Mouse (Mus musculus): ENCODE data around the gene Nol9.

Nol9 gene

DNA sequence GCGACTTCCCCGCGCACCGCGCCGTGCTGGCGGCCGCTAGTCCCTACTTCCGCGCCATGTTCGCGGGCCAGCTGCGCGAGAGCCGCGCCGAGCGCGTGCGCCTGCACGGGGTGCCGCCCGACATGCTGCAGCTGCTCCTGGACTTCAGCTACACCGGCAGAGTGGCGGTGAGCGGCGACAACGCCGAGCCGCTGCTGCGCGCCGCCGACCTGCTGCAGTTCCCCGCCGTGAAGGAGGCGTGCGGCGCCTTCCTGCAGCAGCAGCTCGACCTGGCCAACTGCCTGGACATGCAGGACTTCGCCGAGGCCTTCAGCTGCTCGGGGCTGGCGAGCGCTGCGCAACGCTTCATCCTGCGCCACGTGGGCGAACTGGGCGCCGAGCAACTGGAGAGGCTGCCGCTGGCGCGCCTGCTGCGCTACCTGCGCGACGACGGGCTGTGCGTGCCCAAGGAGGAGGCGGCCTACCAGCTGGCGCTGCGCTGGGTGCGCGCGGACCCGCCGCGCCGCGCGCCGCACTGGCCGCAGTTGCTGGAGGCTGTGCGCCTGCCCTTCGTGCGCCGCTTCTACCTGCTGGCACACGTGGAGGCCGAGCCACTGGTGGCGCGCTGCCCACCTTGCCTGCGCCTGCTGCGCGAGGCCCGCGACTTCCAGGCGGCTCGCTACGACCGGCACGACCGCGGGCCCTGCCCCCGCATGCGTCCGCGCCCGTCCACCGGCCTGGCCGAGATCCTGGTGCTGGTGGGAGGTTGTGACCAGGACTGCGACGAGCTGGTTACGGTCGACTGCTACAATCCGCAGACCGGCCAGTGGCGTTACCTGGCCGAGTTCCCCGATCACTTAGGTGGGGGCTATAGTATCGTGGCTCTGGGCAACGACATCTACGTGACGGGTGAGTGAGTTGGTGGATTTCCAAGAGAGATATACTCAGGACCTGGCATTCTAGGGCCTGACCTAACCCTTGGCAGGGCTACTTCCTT lies 29.8 kb upstream of the Nol9 start:
- in situ Hi-C loops (cut with MboI, MseI), result loop anchor here (5.0 to 10.0 kb wide), 4 partner anchors 147 to 1215 kb away; partner anchors contain the start of genes Camta1 (in 1 of the 2), Park7 (in 1 of the 2), Tnfrsf9 (in 1 of the 2) and Vamp3 (in 1 of the 2)

DNA sequence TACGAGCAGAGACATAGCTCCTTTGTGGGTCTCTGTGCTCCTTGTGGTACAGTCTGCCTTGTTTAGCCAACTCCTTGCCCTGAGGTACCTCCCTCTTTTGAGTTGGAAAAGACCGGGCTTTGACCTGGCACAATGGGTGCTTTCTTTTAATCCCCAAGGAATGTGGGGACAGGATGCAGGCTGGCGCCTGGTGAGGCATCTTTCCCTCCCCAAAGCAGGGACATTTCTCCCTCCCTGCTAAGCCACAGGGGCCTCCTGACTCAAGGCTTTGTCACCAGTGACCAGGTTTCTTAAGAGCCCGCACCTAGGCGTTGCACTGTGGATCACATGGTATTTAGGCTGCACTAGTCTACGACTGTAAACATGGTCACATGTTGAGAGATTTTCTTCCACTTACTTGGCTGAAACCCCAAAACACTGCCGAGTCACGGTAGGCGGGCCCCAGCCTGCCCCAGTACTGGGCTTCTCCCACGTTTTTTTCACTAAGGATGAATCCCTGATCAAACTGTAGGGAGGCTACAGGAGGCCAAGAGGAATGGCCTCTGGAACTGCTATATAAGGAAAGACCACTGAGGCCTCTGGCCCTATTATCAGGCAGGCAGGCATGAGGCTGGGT lies 28.9 kb upstream of the Nol9 start:
- in situ Hi-C loops (cut with MboI, MseI), result loop anchor here in 1 of 2 experiments (5.0 to 10.0 kb wide), 3 partner anchors 148 to 1215 kb away; partner anchors contain the start of genes Camta1 and Vamp3

DNA sequence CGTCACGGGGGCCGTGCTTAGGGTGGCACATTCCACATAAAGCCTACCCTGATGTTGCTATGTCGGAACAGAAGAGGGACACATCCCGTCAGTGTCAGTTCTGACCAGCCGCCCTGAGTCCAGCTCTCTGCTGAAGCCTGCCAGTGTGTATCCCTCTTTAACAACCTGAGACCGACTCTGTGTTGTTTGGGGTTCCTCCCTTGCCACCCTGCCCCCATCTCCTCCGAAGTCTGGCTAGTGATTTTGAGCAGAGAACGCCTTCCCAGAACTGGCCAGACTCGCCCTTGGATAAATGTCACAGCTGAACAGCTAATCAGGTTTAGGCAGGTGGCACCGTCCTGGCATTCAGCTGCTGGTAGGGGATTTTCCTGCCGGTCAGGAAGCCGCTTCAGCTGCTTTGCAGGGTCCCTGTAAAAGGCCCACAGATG lies 28.4 kb upstream of the Nol9 start:
- in situ Hi-C loops (cut with MboI, MseI), result loop anchor here in 1 of 2 experiments (5.0 to 10.0 kb wide), 3 partner anchors 148 to 1216 kb away; partner anchors contain the start of genes Camta1 and Vamp3

DNA sequence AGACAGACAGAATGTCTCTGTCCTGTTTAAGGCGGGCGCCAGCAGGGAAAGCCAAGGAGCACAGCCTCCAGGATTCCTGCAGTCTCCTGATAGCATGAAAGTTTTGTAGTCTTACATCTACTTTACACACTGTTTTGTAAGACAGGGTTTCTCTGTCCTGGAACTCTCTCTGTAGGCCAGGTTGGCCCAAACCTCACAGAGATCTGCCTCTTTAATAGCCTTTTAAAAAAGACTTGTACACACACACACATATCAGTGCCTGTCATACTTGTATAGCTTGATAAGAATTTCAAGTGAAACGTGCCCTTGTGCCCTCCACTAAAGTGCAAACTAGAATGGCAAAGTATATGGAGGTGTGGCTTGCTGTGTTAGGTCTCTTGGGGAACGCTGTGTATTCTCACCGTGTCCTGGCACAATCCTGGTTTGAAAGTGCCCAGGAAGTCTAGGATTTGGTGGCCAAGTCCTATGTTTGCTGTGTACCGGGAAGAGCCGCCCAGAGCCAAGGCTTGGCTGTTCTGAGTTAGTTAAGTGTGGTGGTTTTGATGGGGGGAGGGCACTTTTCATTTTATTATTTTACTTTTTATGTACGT lies 27.9 kb upstream of the Nol9 start:
- in situ Hi-C loops (cut with MboI, MseI), result loop anchor here in 1 of 2 experiments (5.0 to 10.0 kb wide), 3 partner anchors 149 to 1216 kb away; partner anchors contain the start of genes Camta1 and Vamp3

DNA sequence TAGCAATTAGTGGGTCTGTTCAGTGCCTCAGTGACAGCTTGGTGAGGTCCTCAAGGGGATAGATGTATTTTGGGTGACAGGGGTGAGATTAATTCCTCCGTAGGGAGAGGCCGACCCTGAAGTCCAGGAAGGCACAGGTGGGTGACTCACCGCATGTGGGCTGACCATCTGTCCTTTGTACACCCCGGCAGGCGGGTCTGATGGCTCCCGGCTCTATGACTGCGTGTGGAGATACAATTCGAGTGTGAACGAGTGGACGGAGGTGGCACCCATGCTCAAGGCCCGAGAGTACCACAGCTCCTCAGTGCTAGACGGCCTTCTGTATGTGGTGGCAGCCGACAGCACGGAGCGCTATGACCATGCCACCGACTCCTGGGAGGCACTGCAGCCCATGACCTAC lies 27.0 kb upstream of the Nol9 start:
- in situ Hi-C loops (cut with MboI, MseI), result loop anchor here in 1 of 2 experiments (5.0 to 10.0 kb wide), 3 partner anchors 150 to 1217 kb away; partner anchors contain the start of genes Camta1 and Vamp3

DNA sequence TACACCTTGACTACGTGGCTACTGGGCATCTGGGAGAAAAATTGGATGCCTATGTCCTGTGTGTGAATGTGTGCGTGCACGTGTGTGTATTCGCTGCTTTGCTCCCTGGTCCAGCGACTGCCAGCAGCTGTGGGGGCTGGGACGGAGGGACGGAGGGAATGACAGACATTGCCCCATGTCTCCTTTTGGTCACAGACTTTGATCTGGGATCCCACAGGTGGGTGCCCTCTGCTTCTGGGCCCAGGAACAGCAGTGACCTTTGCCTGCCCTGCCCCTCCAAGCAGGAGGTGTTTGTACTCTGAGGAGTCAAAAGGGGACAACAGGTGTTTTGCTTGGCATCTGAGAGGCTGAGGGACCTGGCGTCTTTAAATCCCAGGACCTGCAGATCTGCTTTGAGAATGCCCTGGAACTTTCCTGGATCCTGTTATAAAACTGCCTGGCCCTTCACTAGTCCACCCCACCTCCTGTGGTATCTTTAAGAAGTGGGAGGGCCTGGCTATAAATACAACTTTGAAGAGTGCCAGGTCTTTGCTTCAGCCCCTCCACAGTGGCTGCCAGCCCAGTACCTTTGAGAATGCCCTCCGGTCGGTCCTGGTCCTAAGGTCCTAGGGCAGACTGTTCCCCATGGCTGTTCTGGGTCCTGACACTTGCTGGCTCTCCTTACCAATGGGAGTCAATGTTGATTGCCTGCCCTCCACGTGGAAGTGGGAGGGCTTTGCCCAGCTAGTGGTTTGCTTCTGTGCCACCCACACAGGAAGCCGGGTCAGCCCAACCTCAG lies 25.9 kb upstream of the Nol9 start:
- in situ Hi-C loops (cut with MboI, MseI), result loop anchor here in 1 of 2 experiments (5.0 to 10.0 kb wide), 3 partner anchors 151 to 1218 kb away; partner anchors contain the start of genes Camta1 and Vamp3

DNA sequence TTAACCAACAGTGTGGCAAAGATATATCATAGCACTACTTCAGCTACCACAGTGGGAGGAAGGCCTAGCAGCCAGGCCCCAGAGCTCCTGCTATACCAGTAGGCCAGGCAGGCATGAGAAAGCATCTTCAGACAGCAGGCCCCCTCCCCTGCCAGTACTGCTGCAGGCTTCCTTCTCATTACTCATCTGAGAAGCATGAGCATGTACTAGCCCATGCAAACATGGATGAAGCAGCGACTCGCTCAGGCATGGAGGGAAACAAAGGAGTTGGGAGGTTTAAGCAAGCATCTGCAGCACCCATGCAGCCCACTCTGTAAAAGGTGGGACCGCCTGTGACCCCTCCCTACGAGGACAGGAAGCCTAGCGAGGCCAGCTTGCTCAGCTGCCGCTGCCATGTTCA lies 20.0 kb upstream of the Nol9 start:
- in situ Hi-C loops (cut with MboI, MseI), result loop anchor here in 1 of 2 experiments (10.0 kb wide), 1 partner anchor 1224 kb away; no protein-coding TSS in a partner anchor

DNA sequence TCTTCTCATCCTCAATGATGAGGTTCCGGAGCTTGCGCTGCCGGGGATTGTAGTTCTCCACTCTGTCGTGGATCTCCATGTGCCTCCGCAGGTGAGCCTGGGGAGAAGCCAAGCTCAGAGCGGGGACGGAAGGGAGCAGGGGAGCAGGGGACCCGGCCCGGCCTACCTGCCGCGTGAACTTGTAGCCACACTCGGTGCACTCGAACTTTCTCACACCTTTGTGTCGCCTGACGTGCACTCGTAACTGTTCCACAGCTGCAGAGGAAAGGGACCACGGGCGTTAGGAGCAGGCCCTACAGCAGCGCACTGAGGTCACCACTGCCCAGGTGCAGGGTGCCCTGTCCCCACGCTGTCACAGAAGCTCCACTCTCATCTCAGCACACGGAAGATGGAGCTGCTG lies 19.1 kb upstream of the Nol9 start:
- in situ Hi-C loops (cut with MboI, MseI), result no loop called here

DNA sequence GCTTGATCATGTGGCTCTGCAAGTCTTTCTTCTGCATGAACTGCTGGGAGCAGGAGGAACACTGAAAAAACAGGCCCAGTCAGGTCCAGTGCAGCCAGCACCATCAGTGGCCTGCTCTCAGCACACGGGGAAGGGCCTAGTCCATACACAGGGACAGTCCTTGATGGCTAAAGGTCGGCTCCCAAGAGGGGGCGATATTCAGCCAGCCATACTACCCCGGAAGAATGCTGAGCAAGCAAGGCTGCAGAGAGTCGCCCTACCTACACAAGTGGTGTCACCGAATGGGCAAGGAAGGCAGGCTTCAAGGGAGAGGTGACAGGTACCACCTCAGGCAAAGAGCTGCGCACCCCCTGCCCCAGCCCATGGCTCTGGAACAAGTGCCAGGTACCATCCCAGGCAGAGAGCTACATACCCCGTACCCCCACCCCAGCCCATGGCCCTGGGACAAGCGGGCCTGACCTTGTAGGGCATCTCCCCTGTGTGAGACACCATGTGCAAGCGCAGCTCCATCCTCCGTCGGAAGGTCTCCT lies 17.5 kb upstream of the Nol9 start:
- in situ Hi-C loops (cut with MboI, MseI), result no loop called here

DNA sequence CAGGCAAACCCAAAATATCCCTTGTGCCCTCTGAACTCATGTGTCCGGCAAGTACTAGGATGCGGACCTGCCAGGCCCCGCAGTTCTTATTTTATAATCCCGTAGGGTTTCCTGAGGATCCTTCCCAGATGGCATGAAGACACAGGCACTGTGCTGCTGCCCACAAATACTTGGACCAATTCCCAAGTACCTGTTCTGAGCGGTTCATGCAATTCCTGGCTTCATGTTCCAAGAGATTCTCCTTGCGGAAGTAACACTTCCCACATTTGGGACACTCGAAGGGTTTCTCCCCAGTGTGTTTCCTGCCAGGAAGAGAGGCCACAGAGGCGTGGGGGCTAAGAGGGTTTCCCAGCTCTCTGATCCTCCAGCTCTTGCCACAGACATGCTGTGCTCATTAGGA lies 16.6 kb upstream of the Nol9 start:
- in situ Hi-C loops (cut with MboI, MseI), result no loop called here

DNA sequence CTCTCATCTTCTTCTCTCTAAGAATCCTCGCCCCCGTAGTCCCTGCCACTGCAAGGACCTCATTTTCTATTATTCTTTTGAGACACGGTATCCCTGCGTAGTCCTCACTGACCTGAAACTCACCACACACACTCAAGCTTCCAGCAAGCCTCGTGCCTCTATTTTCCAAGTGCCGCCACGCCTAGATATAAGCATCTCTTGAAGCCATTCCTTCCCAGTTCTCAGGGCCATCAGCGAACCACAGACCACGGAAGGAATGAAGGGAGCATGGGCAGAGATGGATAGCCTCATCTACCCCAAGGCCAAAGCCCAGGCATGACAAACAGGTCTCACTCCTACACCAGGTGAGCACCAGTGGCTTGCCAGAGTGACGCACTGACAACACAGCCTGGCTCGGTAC lies 14.6 kb upstream of the Nol9 start:
- in situ Hi-C loops (cut with MboI, MseI), result no loop called here

DNA sequence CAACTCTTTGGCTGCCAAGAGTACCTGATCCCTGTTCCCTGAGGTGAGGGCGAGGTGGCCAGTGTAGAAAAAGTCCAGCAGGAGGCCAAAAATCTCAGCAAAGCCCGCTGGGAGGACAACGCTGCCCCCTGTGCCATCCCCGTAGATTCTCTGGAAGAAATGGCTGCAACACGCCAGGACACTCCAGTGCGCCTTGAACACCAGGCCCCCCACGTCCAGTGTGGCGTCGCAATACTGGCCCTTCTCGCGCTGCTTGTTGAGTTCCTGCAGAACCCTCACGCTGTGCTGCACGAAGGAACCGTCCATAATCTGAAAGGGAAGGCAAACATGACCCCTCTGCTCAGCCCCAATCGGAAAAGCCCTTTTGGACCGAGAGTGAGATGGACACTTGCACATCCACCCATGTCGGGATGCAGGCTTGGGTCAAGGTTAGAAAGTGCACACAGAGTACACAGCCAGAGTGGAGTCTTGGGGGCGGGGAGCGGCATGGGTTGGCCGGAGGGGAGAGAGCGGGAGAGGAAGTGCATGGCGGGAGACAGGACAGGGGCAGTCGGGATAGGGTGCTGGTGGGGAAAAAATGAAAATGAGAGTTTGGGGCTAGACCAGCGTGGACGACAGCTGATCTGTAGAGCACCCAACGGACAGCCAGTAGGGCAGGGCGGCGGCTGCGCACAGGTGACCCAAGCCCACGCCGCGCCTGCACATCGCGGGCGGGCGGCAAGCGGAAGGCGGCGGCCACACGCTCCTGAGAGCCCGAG lies 12.2 kb upstream of the Nol9 start:
- in situ Hi-C loops (cut with MboI, MseI), result loop anchor here (5.0 kb wide), 1 partner anchor 45 kb away; no protein-coding TSS in a partner anchor

DNA sequence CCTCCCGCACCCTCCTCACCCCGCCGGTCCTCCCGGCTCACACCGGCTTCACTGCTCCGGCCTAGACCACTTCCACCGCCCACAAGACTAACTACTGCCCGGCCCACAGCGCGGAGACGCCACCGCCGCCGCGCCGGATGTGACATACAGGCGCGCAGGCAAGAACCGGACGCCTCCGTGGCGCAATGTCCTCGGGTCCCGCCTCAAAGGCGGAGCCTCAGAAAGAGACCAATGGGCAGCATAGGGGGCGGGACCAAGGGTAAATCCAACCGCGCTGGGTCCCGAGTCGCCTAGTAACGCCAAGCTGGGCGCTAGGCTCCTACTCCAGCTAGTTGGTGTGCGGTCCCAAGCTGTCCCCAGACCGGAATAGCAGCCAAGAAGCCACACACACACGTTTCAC lies 11.6 kb upstream of the Nol9 start, which contains the start of gene Zbtb48:
Gene Zbtb48, minus strand, starts transcription at position 148 of the 400 bp plus-strand sequence.
- in situ Hi-C loops (cut with MboI, MseI), result loop anchor here (5.0 kb wide), 1 partner anchor 45 kb away; no protein-coding TSS in a partner anchor

DNA sequence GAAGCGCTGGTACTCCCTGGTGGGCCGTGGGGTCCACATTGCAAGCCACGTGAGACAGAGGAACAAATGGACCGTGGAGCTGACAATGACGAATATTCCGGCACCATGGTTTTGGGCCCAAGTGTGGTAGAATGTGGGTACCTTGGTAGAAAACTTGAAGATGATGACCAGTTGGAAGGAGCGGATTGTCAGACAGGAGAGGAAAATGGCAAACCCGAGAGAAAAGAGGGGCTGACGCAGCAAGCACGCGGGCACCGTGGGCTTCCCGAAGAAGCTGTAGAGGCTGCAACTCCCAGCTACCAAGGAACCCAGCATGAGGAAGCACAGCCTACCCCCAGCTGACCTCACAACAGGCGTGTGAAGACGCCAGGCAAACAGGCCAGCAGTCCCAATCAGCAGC lies 10.7 kb upstream of the Nol9 start:
- in situ Hi-C loops (cut with MboI, MseI), result loop anchor here (5.0 kb wide), 1 partner anchor 46 kb away; no protein-coding TSS in a partner anchor

DNA sequence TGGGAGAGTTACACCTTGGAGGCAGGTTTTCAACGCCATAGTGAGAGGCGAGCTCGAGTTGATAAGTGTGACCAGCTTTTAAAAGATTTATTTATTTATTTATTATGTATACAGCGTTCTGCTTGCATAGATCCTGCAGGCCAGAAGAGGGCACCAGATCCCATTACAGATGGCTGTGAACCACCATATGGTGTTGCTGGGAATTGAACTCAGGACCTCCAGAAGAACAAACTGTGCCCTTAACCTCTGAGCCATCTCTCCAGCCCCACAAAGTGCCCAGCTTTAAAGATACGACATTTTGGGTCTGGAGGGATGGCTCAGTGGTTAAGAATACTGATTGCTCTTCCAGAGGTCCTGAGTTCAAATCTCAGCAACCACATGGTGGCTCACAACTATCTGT lies 10.0 kb upstream of the Nol9 start:
- in situ Hi-C loops (cut with MboI, MseI), result loop anchor here (5.0 kb wide), 1 partner anchor 47 kb away; no protein-coding TSS in a partner anchor

DNA sequence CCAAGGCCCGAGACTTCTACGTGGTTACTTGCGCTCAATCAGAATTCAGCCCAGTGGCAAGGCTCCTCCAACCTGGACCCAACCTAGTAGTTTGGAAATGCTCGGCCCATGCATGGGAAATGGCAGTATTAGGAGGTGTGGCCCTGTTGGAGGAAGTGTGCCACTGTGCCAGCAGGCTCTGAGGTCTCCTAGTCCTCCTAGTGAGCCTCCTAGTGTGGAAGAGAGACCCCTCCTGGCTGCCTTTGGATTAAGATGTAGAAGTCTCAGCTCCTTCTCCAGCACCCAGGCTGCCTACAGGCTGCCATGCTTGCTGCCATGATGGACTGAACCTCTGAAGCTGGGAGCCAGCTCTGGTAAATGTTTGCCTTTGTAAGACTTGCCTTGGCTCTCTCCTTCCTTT lies 9.1 kb upstream of the Nol9 start:
- in situ Hi-C loops (cut with MboI, MseI), result loop anchor here (5.0 to 10.0 kb wide), 2 partner anchors 48 to 1655 kb away; no protein-coding TSS in a partner anchor

DNA sequence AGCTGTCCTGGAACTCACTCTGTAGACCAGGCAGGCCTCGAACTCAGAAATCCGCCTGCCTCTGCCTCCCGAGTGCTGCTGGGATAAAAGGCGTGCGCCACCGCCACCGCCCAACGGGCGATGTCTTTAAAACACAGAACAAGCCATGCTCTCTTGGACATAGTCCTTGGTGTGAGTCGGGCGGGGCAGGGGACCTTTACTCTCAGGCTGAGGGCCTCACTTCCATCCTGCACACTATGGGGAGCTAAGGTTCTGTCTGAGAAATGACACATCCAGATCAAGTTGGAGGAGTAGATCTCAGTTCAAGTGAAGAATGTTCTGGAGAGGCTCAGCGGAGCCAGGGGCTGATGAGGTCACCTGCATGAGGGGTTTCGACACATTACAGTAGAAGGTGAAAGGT lies 6.2 kb upstream of the Nol9 start:
- in situ Hi-C loops (cut with MboI, MseI), result loop anchor here in 1 of 2 experiments (10.0 kb wide), 1 partner anchor 1658 kb away; no protein-coding TSS in a partner anchor

DNA sequence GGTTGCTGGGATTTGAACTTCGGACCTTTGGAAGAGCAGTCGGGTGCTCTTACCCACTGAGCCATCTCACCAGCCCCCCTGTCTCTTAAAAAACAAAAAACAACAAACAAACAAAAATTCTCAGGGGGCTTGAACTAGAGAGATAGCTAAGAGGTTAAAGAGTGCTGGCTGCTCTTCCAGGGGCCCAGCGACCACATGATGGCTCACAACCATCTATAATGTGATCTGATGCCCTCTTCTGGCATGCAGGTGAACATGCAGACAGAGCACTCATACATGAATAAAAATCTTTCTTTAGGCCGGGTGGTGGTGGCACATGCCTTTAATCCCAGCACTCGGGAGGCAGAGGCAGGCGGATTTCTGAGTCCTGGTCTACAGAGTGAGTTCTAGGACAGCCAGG lies 2.7 kb upstream of the Nol9 start:
- in situ Hi-C loops (cut with MboI, MseI), result loop anchor here in 1 of 2 experiments (10.0 kb wide), 1 partner anchor 1662 kb away; no protein-coding TSS in a partner anchor

Data from T-helper 17 cell (primary cell).